Mouse (Mus musculus) left cerebral cortex, adult 2 months (tissue): Measurements from ENCODE around the gene Nudcd3. TPM values are rescaled to one million over a fixed set of nuclear protein-coding genes. Genes with fewer than 3 reads are reported as not detected.

Experiments used
- DNase-seq, 2 experiments: peaks; one replicate each; pipeline ENCODE4 v3.0.0; 2021 to 2022; ENCODE audit warnings: low spot score in 2 of 2, mixed read lengths in 1 of 2; ENCODE audit errors: extremely low spot score in 1 of 2
- H3K27ac ChIP-seq: fragments of 200-600 bp; 2 replicates; pipeline ENCODE4 v1.8.1; 2022
- H3K4me3 ChIP-seq: fragments of 200-600 bp; 2 replicates; pipeline ENCODE4 v1.8.1; 2022
- CTCF ChIP-seq: fragments of 200-600 bp; IDR thresholded peaks from 2 replicates; pipeline ENCODE4 v1.8.1; 2022; ENCODE audit warnings: antibody characterized with exemption, mild to moderate bottlenecking, moderate library complexity
- intact Hi-C: fragments of 180-260 bp; cut with DNase I; formaldehyde crosslinking; loops from one replicate; pipeline ENCODE4 v1.15.1; 2025
- total RNA-seq, 2 experiments: library from RNA; stranded (reverse); gene quantifications; 2 replicates each; pipeline ENCODE4 v1.2.3; 2021

Gene Nudcd3
- total RNA-seq, 2 experiments from 2014 or later, result 120 to 125 TPM

GRCm38 (mm10) chr11:6199410-6200086 is 667 bp downstream of the Nudcd3 start, which contains the start of gene A730071L15Rik:
Gene A730071L15Rik (plus strand): TSS chr11:6200029.
- intact Hi-C loops, result loop anchor here (2.0 kb wide), 1 partner anchor 67 kb away; the partner anchor contains the start of gene Ddx56
- H3K4me3 ChIP-seq, result peak within 1 kb of the TSS; percentile 99

GRCm38 (mm10) chr11:6198449-6198848 is 1.8 kb downstream of the Nudcd3 start:
- intact Hi-C loops, result no loop called here
- Histone ChIP-seq H3K27ac (no peak overlapping the region), H3K4me3 (peak overlapping the region; percentile 99)
- TF ChIP-seq CTCF, result no peak
- no peak for DNase-seq

More at GRCm38 (mm10) chr11:6199410-6200086, 667 bp downstream of the Nudcd3 start, which contains the start of gene A730071L15Rik:
- no peak for TF ChIP-seq CTCF
- H3K27ac ChIP-seq, result peak within 1 kb of the TSS; percentile 100
- DNase-seq, result no peak

GRCm38 (mm10) chr11:6196780-6197179 is 3.4 kb downstream of the Nudcd3 start:
- intact Hi-C loops, result no loop called here
- no peak for DNase-seq
- no peak; the same call in 1 of the 2 replicates for TF ChIP-seq CTCF

GRCm38 (mm10) chr11:6187878-6188277 is 12.3 kb downstream of the Nudcd3 start:
- intact Hi-C loops, result loop anchor here (1.0 kb wide), 2 partner anchors 192 to 197 kb away; no protein-coding TSS in a partner anchor
- peak; percentile 99 for TF ChIP-seq CTCF
- Histone ChIP-seq H3K4me3 (no peak overlapping the region), H3K27ac (peak overlapping the region; percentile 51)
- DNase-seq, result peak; percentile 90 to 93

More at GRCm38 (mm10) chr11:6196780-6197179, 3.4 kb downstream of the Nudcd3 start:
- Histone ChIP-seq H3K27ac (no peak overlapping the region), H3K4me3 (no peak overlapping the region)

GRCm38 (mm10) chr11:6187399-6187798 is 12.8 kb downstream of the Nudcd3 start:
- no peak for DNase-seq
- H3K27ac ChIP-seq, result peak overlapping the region; percentile 51
- intact Hi-C loops, result no loop called here
- no peak overlapping the region for H3K4me3 ChIP-seq
- TF ChIP-seq CTCF, result no peak

- intact Hi-C loops, result no loop called here
- no peak for DNase-seq
- TF ChIP-seq CTCF, result no peak
- H3K4me3 ChIP-seq, result no peak overlapping the region
- H3K27ac ChIP-seq, result peak overlapping the region; percentile 40
These were observed 15.8 kb downstream of the Nudcd3 start for GRCm38 (mm10) chr11:6184202-6184935.

- TF ChIP-seq CTCF, result no peak
- no peak overlapping the region for H3K4me3 ChIP-seq
- intact Hi-C loops, result no loop called here
- DNase-seq, result no peak
- no peak overlapping the region for H3K27ac ChIP-seq
These were observed 17.0 kb downstream of the Nudcd3 start for GRCm38 (mm10) chr11:6183246-6183645.

GRCm38 (mm10) chr11:6180811-6181399 is 19.3 kb downstream of the Nudcd3 start:
- intact Hi-C loops, result no loop called here
- no peak for DNase-seq
- Histone ChIP-seq H3K27ac (no peak overlapping the region), H3K4me3 (no peak overlapping the region)
- no peak for TF ChIP-seq CTCF

- Histone ChIP-seq H3K27ac (peak overlapping the region; percentile 77), H3K4me3 (no peak overlapping the region)
- DNase-seq, result peak in 1 of 2 experiments; percentile 39
- intact Hi-C loops, result loop anchor here (2.0 kb wide), 1 partner anchor 114 kb away; no protein-coding TSS in a partner anchor
- TF ChIP-seq CTCF, result no peak; the same call in 1 of the 2 replicates
These were observed 21.0 kb downstream of the Nudcd3 start for GRCm38 (mm10) chr11:6179194-6179593.

- intact Hi-C loops, result loop anchor here (2.0 kb wide), 1 partner anchor 114 kb away; no protein-coding TSS in a partner anchor
- Histone ChIP-seq H3K27ac (peak overlapping the region; percentile 77), H3K4me3 (no peak overlapping the region)
- peak; percentile 39 to 49 for DNase-seq
- no peak; the same call in 1 of the 2 replicates for TF ChIP-seq CTCF
These were observed 21.5 kb downstream of the Nudcd3 start for GRCm38 (mm10) chr11:6178673-6179166.

GRCm38 (mm10) chr11:6177781-6178420 is 22.3 kb downstream of the Nudcd3 start:
- DNase-seq, result no peak
- no peak overlapping the region; the same call in 1 of the 2 replicates for H3K27ac ChIP-seq
- H3K4me3 ChIP-seq, result no peak overlapping the region
- intact Hi-C loops, result loop anchor here (2.0 kb wide), 1 partner anchor 113 kb away; no protein-coding TSS in a partner anchor
- TF ChIP-seq CTCF, result no peak
